Mouse (Mus musculus) monocyte, adult 2 months (primary cell): ENCODE measurements around the gene Vmn1r237.

Experiments used
- DNase-seq, 2 experiments: peaks; one replicate each; pipeline ENCODE4 v3.0.0; 2022; ENCODE audit warnings: low spot score in 2 of 2, low read depth in 1 of 2

Vmn1r237 gene

GRCm38 (mm10) chr17:21311565-21311964 lies at the start of gene Vmn1r237:
Vmn1r237 (plus strand) TSS chr17:21311865.
- DNase-seq, result no peak

DNA sequence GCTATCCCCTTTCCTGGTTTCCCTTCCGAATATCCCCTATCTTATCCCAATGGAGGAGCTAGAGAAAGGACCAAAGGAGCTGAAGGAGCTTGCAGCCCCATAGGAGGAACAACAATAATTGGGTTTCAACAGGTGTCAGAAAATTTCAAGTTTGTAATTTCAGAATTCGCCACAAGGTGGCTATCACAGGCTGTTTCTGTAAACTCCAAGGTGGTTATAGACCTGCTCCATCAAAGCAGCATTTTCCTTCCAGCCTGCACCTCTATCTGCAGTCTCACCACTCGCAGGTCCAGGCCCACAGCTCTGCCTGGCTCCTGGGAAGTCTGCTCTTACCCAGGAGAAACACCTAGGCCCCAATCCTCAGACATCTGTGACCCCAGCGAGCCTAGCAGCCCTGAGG lies 39.6 kb upstream of the Vmn1r237 start:
- DNase-seq, result no peak

- no peak for DNase-seq
Observed at GRCm38 (mm10) chr17:21282642-21283041, 29.0 kb upstream of the Vmn1r237 start, which contains the start of gene Vmn1r236. Vmn1r236 (plus strand) TSS chr17:21282942.

DNA sequence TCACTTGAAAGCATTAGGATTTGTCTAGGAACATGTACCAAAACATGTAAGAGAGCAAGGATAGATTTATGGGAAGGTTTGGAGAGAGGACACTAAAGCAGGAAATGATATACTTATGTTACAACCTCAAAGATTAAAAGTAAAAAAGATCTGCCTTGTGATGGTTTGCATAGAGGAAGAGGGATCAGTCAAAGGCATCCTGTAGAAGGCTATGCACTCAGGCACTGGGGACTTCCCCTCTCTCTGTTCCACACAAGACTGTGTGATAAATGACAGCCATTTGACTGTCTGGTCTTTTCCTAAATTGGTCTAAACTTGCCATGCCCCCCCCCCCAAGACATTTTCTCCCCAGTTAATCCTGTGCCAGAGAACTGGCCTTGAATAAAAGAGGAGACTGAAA lies 27.3 kb upstream of the Vmn1r237 start:
- no peak for DNase-seq

GRCm38 (mm10) chr17:21289695-21290094 lies 22.0 kb upstream of the Vmn1r237 start:
- DNase-seq, result no peak
